Mouse (Mus musculus) brown adipose tissue, adult 24 weeks (tissue): ENCODE data around the gene Trappc3l. TPM values are rescaled to one million over a fixed set of nuclear protein-coding genes. Genes with fewer than 3 reads are reported as not detected.
"Not testable (repeated sequence)": the region's sequence is repeated elsewhere in the genome, so short reads cannot be mapped to it uniquely, and the experiment has no call there.

Source experiments
- H3K27ac ChIP-seq: fragments of 200-500 bp; replicated peaks from 2 replicates; pipeline ENCODE4 v1.5.1; 2012; ENCODE audit warnings: low read depth, mild to moderate bottlenecking, low read length
- H3K4me1 ChIP-seq: fragments of 200-500 bp; 2 replicates; pipeline ENCODE4 v1.6.1; 2012; ENCODE audit warnings: low read length, mixed read lengths; ENCODE audit not compliant: control insufficient read depth, insufficient read depth, insufficient read length
- H3K4me3 ChIP-seq: fragments of 200-500 bp; 2 replicates; pipeline ENCODE4 v1.5.1; 2012; ENCODE audit warnings: low read depth, mild to moderate bottlenecking, low read length, moderate library complexity; ENCODE audit not compliant: insufficient read depth
- polyA plus RNA-seq: library from polyadenylated mRNA; stranded (reverse); fragments of >200 nt; gene quantifications from 2 replicates; pipeline ENCODE4 v1.2.4, GENCODE M21; 2012; ENCODE audit not compliant: missing spikeins, insufficient read depth, insufficient read length

Trappc3l gene
- not detected in 2 replicates for polyA plus RNA-seq

GRCm38 (mm10) chr10:34037401-34037800 lies at the start of gene Trappc3l:
TSS of gene Trappc3l (plus strand) at chr10:34037597.
- no peaks in the 10 kb centered on the region for H3K4me1 ChIP-seq
- no peak within 1 kb of the TSS for H3K27ac ChIP-seq
- H3K4me3 ChIP-seq, result no peak within 1 kb of the TSS

- not testable (repeated sequence) for H3K27ac ChIP-seq, H3K4me3 ChIP-seq, H3K4me1 ChIP-seq
Observed at GRCm38 (mm10) chr10:33996686-33997085, 40.7 kb upstream of the Trappc3l start.

GRCm38 (mm10) chr10:33998397-33998796 lies 39.0 kb upstream of the Trappc3l start:
- Histone ChIP-seq H3K4me3 (no peak overlapping the region), H3K4me1 (no peaks in the 10 kb centered on the region), H3K27ac (no peak overlapping the region)

GRCm38 (mm10) chr10:34012581-34012980 lies 24.8 kb upstream of the Trappc3l start:
- no peak overlapping the region for H3K27ac ChIP-seq
- peaks cover 2% of the 10 kb centered on the region; the same call in 1 of the 2 replicates for H3K4me1 ChIP-seq
- H3K4me3 ChIP-seq, result no peak overlapping the region

- H3K4me1 ChIP-seq, result peaks cover 5% of the 10 kb centered on the region
- no peak overlapping the region for H3K27ac ChIP-seq
- no peak overlapping the region for H3K4me3 ChIP-seq
Observed at GRCm38 (mm10) chr10:34013241-34013640, 24.2 kb upstream of the Trappc3l start.

GRCm38 (mm10) chr10:34018746-34019301 lies 18.6 kb upstream of the Trappc3l start:
- Histone ChIP-seq H3K27ac (peak overlapping the region; percentile 84), H3K4me1 (peaks cover 8% of the 10 kb centered on the region), H3K4me3 (peak overlapping the region; percentile 95)

- Histone ChIP-seq H3K4me3 (peak within 1 kb of the TSS; percentile 95), H3K4me1 (peaks cover 8% of the 10 kb centered on the region), H3K27ac (peak within 1 kb of the TSS; percentile 84)
Observed at GRCm38 (mm10) chr10:34019302-34020075, 17.9 kb upstream of the Trappc3l start, which contains the start of gene Rwdd1. TSS of gene Rwdd1 (minus strand) at chr10:34019624.

GRCm38 (mm10) chr10:34030322-34030721 lies 7.1 kb upstream of the Trappc3l start:
- H3K4me1 ChIP-seq, result no peaks in the 10 kb centered on the region

GRCm38 (mm10) chr10:34033630-34034305 lies 3.6 kb upstream of the Trappc3l start:
- Histone ChIP-seq H3K4me3 (0 out of 2 replicates have a peak overlapping the region, but pooled peaks have one; percentile 1), H3K27ac (no peak overlapping the region), H3K4me1 (no peaks in the 10 kb centered on the region)

More at GRCm38 (mm10) chr10:34030322-34030721, 7.1 kb upstream of the Trappc3l start:
- no peak overlapping the region for H3K27ac ChIP-seq
- no peak overlapping the region for H3K4me3 ChIP-seq

- no peaks in the 10 kb centered on the region for H3K4me1 ChIP-seq
- H3K27ac ChIP-seq, result no peak overlapping the region
- no peak overlapping the region for H3K4me3 ChIP-seq
Observed at GRCm38 (mm10) chr10:34036587-34036986, 810 bp upstream of the Trappc3l start.

- Histone ChIP-seq H3K4me3 (no peak within 1 kb of the TSS), H3K4me1 (no peaks in the 10 kb centered on the region), H3K27ac (no peak within 1 kb of the TSS)
Observed at GRCm38 (mm10) chr10:34044210-34044609, 6.8 kb downstream of the Trappc3l start, which contains the start of gene Calhm4. TSS of gene Calhm4 (minus strand) at chr10:34044310.

- no peak overlapping the region for H3K4me3 ChIP-seq
- H3K27ac ChIP-seq, result no peak overlapping the region
- H3K4me1 ChIP-seq, result no peaks in the 10 kb centered on the region
Observed at GRCm38 (mm10) chr10:34053987-34054386, 16.6 kb downstream of the Trappc3l start.

GRCm38 (mm10) chr10:34066591-34066990 lies 29.2 kb downstream of the Trappc3l start:
- Histone ChIP-seq H3K27ac (no peak overlapping the region), H3K4me3 (no peak overlapping the region), H3K4me1 (no peaks in the 10 kb centered on the region)

GRCm38 (mm10) chr10:34069606-34070005 lies 32.2 kb downstream of the Trappc3l start:
- no peak overlapping the region for H3K27ac ChIP-seq
- H3K4me3 ChIP-seq, result no peak overlapping the region

GRCm38 (mm10) chr10:34070999-34071492 lies 33.6 kb downstream of the Trappc3l start:
- Histone ChIP-seq H3K27ac (no peak overlapping the region), H3K4me3 (no peak overlapping the region), H3K4me1 (no peaks in the 10 kb centered on the region)

More at GRCm38 (mm10) chr10:34069606-34070005, 32.2 kb downstream of the Trappc3l start:
- H3K4me1 ChIP-seq, result no peaks in the 10 kb centered on the region
